Mouse (Mus musculus): Measurements from ENCODE around the gene 4930447C04Rik. TPM values are rescaled to one million over a fixed set of nuclear protein-coding genes. Genes with fewer than 3 reads are reported as not detected.

4930447C04Rik gene
- total RNA-seq (2014; rRNA removed) (not detected in 2 replicates), polyA plus RNA-seq (2012; rRNA removed) (not detected in 2 replicates)

- Histone ChIP-seq H3K27ac (replicated peaks; ENCODE audit: insufficient read depth, low read depth, low read length) (no peak within 1 kb of the TSS), H3K4me3 (ENCODE audit: insufficient read depth, low read depth, low read length) (no peak within 1 kb of the TSS), H3K4me1 (ENCODE audit: control insufficient read depth, insufficient read depth, low read length) (no peaks in the 10 kb centered on the region), H3K36me3 (ENCODE audit: control insufficient read depth, insufficient read depth, low read length) (no peaks in the 10 kb centered on the region), H3K27me3 (ENCODE audit: control insufficient read depth, insufficient read depth, low read length) (peaks cover 28% of the 10 kb centered on the region), H3K79me2 (ENCODE audit: control insufficient read depth, insufficient read depth, low read length) (no peaks in the 10 kb centered on the region), H3K9ac (ENCODE audit: low read depth, low read length) (no peak within 1 kb of the TSS)
- WGBS: 6% methylated on average over 39 of the region's 39 CpGs
- no peak for DNase-seq (ENCODE audit: extremely low read depth, low read depth, low spot score)
- TF ChIP-seq POLR2A (IDR thresholded peaks at IDR 0.05; ENCODE audit: extremely low read depth, insufficient read depth, low read length) (no peak), CTCF (IDR thresholded peaks at IDR 0.05; ENCODE audit: low read depth, low read length) (no peak)
These were observed at the start of gene 4930447C04Rik for GRCm38 (mm10) chr12:72940071-72940821. 4930447C04Rik (minus strand) TSS chr12:72940774.

- no peak overlapping the region for H3K4me3 ChIP-seq (ENCODE audit: insufficient read depth, low read depth, low read length)
- no peak overlapping the region for H3K9ac ChIP-seq (ENCODE audit: low read depth, low read length)
- no peak for TF ChIP-seq POLR2A (IDR thresholded peaks at IDR 0.05; ENCODE audit: extremely low read depth, insufficient read depth, low read length)
- no peak for TF ChIP-seq CTCF (IDR thresholded peaks at IDR 0.05; ENCODE audit: low read depth, low read length)
- DNase-seq (ENCODE audit: extremely low read depth, low read depth, low spot score): no peak
- no peaks in the 10 kb centered on the region for H3K4me1 ChIP-seq (ENCODE audit: control insufficient read depth, insufficient read depth, low read length)
- H3K36me3 ChIP-seq (ENCODE audit: control insufficient read depth, insufficient read depth, low read length): no peaks in the 10 kb centered on the region
- H3K27me3 ChIP-seq (ENCODE audit: control insufficient read depth, insufficient read depth, low read length): peaks cover 2% of the 10 kb centered on the region; the same call in 1 of the 2 replicates
- WGBS: 80% methylated on average over 8 of the region's 8 CpGs
- H3K27ac ChIP-seq (replicated peaks; ENCODE audit: insufficient read depth, low read depth, low read length): no peak overlapping the region
- H3K79me2 ChIP-seq (ENCODE audit: control insufficient read depth, insufficient read depth, low read length): no peaks in the 10 kb centered on the region
These were observed 42.7 kb upstream of the 4930447C04Rik start for GRCm38 (mm10) chr12:72983071-72983857.

GRCm38 (mm10) chr12:72982616-72983015 is 42.0 kb upstream of the 4930447C04Rik start:
- DNase-seq (ENCODE audit: extremely low read depth, low read depth, low spot score): no peak
- WGBS: 78% methylated on average over 10 of the region's 10 CpGs

GRCm38 (mm10) chr12:72979236-72979635 is 38.7 kb upstream of the 4930447C04Rik start:
- Histone ChIP-seq H3K9ac (ENCODE audit: low read depth, low read length) (no peak overlapping the region), H3K36me3 (ENCODE audit: control insufficient read depth, insufficient read depth, low read length) (no peaks in the 10 kb centered on the region), H3K4me1 (ENCODE audit: control insufficient read depth, insufficient read depth, low read length) (no peaks in the 10 kb centered on the region), H3K27me3 (ENCODE audit: control insufficient read depth, insufficient read depth, low read length) (peaks cover 2% of the 10 kb centered on the region; the same call in 1 of the 2 replicates), H3K79me2 (ENCODE audit: control insufficient read depth, insufficient read depth, low read length) (no peaks in the 10 kb centered on the region), H3K4me3 (ENCODE audit: insufficient read depth, low read depth, low read length) (no peak overlapping the region), H3K27ac (replicated peaks; ENCODE audit: insufficient read depth, low read depth, low read length) (no peak overlapping the region)
- no peak for DNase-seq (ENCODE audit: extremely low read depth, low read depth, low spot score)
- TF ChIP-seq CTCF (IDR thresholded peaks at IDR 0.05; ENCODE audit: low read depth, low read length) (no peak), POLR2A (IDR thresholded peaks at IDR 0.05; ENCODE audit: extremely low read depth, insufficient read depth, low read length) (no peak)
- 62% methylated on average over 5 of the region's 5 CpGs for WGBS

More at GRCm38 (mm10) chr12:72982616-72983015, 42.0 kb upstream of the 4930447C04Rik start:
- no peaks in the 10 kb centered on the region for H3K36me3 ChIP-seq (ENCODE audit: control insufficient read depth, insufficient read depth, low read length)
- no peaks in the 10 kb centered on the region for H3K4me1 ChIP-seq (ENCODE audit: control insufficient read depth, insufficient read depth, low read length)
- TF ChIP-seq POLR2A (IDR thresholded peaks at IDR 0.05; ENCODE audit: extremely low read depth, insufficient read depth, low read length) (no peak), CTCF (IDR thresholded peaks at IDR 0.05; ENCODE audit: low read depth, low read length) (no peak)
- no peak overlapping the region for H3K4me3 ChIP-seq (ENCODE audit: insufficient read depth, low read depth, low read length)
- no peaks in the 10 kb centered on the region for H3K79me2 ChIP-seq (ENCODE audit: control insufficient read depth, insufficient read depth, low read length)
- no peak overlapping the region for H3K27ac ChIP-seq (replicated peaks; ENCODE audit: insufficient read depth, low read depth, low read length)
- peaks cover 2% of the 10 kb centered on the region; the same call in 1 of the 2 replicates for H3K27me3 ChIP-seq (ENCODE audit: control insufficient read depth, insufficient read depth, low read length)
- no peak overlapping the region for H3K9ac ChIP-seq (ENCODE audit: low read depth, low read length)

- no peak for DNase-seq (ENCODE audit: extremely low read depth, low read depth, low spot score)
- Histone ChIP-seq H3K36me3 (ENCODE audit: control insufficient read depth, insufficient read depth, low read length) (no peaks in the 10 kb centered on the region), H3K4me3 (ENCODE audit: insufficient read depth, low read depth, low read length) (no peak overlapping the region), H3K9ac (ENCODE audit: low read depth, low read length) (no peak overlapping the region), H3K79me2 (ENCODE audit: control insufficient read depth, insufficient read depth, low read length) (no peaks in the 10 kb centered on the region), H3K4me1 (ENCODE audit: control insufficient read depth, insufficient read depth, low read length) (no peaks in the 10 kb centered on the region), H3K27ac (replicated peaks; ENCODE audit: insufficient read depth, low read depth, low read length) (no peak overlapping the region), H3K27me3 (ENCODE audit: control insufficient read depth, insufficient read depth, low read length) (peaks cover 2% of the 10 kb centered on the region; the same call in 1 of the 2 replicates)
- no peak for TF ChIP-seq POLR2A (IDR thresholded peaks at IDR 0.05; ENCODE audit: extremely low read depth, insufficient read depth, low read length)
- no peak for TF ChIP-seq CTCF (IDR thresholded peaks at IDR 0.05; ENCODE audit: low read depth, low read length)
- WGBS: 89% methylated on average over 3 of the region's 3 CpGs
These were observed 37.3 kb upstream of the 4930447C04Rik start for GRCm38 (mm10) chr12:72977851-72978250.

Data from liver, adult 2 months (tissue).